21 mouse cellular contexts compared by ENCODE assay signal in the genomic region with DNA sequence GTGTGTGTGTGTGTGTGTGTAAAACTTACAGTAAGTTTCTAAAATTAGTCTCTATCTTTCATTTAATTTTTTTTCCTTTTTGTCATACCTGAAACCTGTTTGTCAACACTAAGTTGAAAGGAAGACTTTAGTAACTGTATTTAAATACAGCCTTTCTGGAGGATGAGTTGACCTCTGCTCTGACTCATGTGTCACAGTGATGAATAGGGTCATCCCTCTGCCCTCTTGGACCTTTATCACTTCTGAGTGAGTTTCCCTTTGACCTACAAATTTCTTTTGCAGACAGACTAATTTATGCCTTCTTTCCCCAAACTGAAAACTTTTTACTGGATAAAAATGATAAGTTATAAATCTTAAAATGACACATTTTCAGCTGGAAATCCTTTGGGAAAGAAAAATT.
DNase-seq lines count a peak whose midpoint lies in the region; ATAC-seq lines count a peak whose summit lies in the region.
"Had no signal": no experiment of that assay in that cellular context is flagged by ENCODE, and none has a peak within 500 bp of the region (broad histone marks: within the 10 kb centered on the region; RNA-seq: fewer than 3 reads in every experiment).

No protein-coding gene starts in this region.

- no peaks in the 10 kb centered on the region for H3K4me1 ChIP-seq in neural tube, embryonic 15.5 days
- 0 out of 2 replicates have a peak, but pooled peaks cover 6% of the 10 kb centered on the region for H3K4me1 ChIP-seq in midbrain, embryonic 13.5 days (replicated peaks)
- H3K4me1 ChIP-seq in intestine, embryonic 16.5 days (ENCODE audit: control insufficient read depth, insufficient read depth, low read length), result no peaks in the 10 kb centered on the region
- no peaks in the 10 kb centered on the region for H3K4me1 ChIP-seq in heart, embryonic 11.5 days (ENCODE audit: control insufficient read depth, insufficient read depth, low read length)
- H3K4me1 ChIP-seq: embryonic facial prominence, embryonic 10.5 days; heart, embryonic 12.5 days; hindbrain, embryonic 10.5 days; intestine, embryonic 15.5 days had no signal

- no peak overlapping the region for H3K4me2 ChIP-seq in neural tube, embryonic 15.5 days
- H3K4me2 ChIP-seq in midbrain, embryonic 13.5 days (replicated peaks), result no peak overlapping the region
- no peak overlapping the region for H3K4me2 ChIP-seq in intestine, embryonic 16.5 days (ENCODE audit: low read depth, low read length)
- H3K4me2 ChIP-seq in heart, embryonic 11.5 days, result no peak overlapping the region
- H3K4me2 ChIP-seq: forebrain, embryonic 13.5 days; heart, embryonic 12.5 days; hindbrain, embryonic 14.5 days; intestine, embryonic 15.5 days had no signal

- no peaks in the 10 kb centered on the region for H3K27me3 ChIP-seq in neural tube, embryonic 15.5 days (replicated peaks)
- no peaks in the 10 kb centered on the region for H3K27me3 ChIP-seq in midbrain, embryonic 13.5 days
- no peaks in the 10 kb centered on the region for H3K27me3 ChIP-seq in intestine, embryonic 16.5 days (replicated peaks; ENCODE audit: control insufficient read depth, insufficient read depth, low read length)
- no peaks in the 10 kb centered on the region for H3K27me3 ChIP-seq in heart, embryonic 11.5 days (ENCODE audit: control insufficient read depth, insufficient read depth, low read length)
- H3K27me3 ChIP-seq: forebrain, embryonic 13.5 days; heart, embryonic 12.5 days; intestine, embryonic 15.5 days had no signal

- no peaks in the 10 kb centered on the region for H3K36me3 ChIP-seq in neural tube, embryonic 15.5 days
- H3K36me3 ChIP-seq in midbrain, embryonic 13.5 days, result no peaks in the 10 kb centered on the region
- no peaks in the 10 kb centered on the region for H3K36me3 ChIP-seq in intestine, embryonic 16.5 days (ENCODE audit: control insufficient read depth, insufficient read depth, low read length)
- H3K36me3 ChIP-seq in heart, embryonic 11.5 days (ENCODE audit: control insufficient read depth, insufficient read depth, low read length), result no peaks in the 10 kb centered on the region
- H3K36me3 ChIP-seq: embryonic facial prominence, embryonic 10.5 days; G1E; heart, embryonic 12.5 days; hindbrain, embryonic 10.5 days; intestine, embryonic 15.5 days had no signal

- no peak overlapping the region for H3K9ac ChIP-seq in neural tube, embryonic 15.5 days (replicated peaks)
- no peak overlapping the region for H3K9ac ChIP-seq in midbrain, embryonic 13.5 days (replicated peaks)
- H3K9ac ChIP-seq in intestine, embryonic 16.5 days (ENCODE audit: low read depth, low read length), result no peak overlapping the region
- no peak overlapping the region for H3K9ac ChIP-seq in heart, embryonic 11.5 days (ENCODE audit: low read depth, low read length)
- H3K9ac ChIP-seq: forebrain, embryonic 13.5 days; forebrain, postnatal 0 days; heart, embryonic 12.5 days; hindbrain, embryonic 14.5 days; intestine, embryonic 15.5 days had no signal

- no peak overlapping the region for H3K27ac ChIP-seq in neural tube, embryonic 15.5 days (replicated peaks)
- no peak overlapping the region for H3K27ac ChIP-seq in midbrain, embryonic 13.5 days
- no peak overlapping the region for H3K27ac ChIP-seq in intestine, embryonic 16.5 days (ENCODE audit: low read length)
- H3K27ac ChIP-seq in heart, embryonic 11.5 days (ENCODE audit: low read depth, low read length), result no peak overlapping the region
- H3K27ac ChIP-seq: embryonic facial prominence, embryonic 10.5 days; forebrain, embryonic 13.5 days; heart, adult 2 months; hindbrain, embryonic 10.5 days; hindbrain, embryonic 14.5 days; intestine, embryonic 15.5 days had no signal

- ATAC-seq in neural tube, embryonic 15.5 days (ENCODE audit: low FRiP score), result no peak
- no peak for ATAC-seq in midbrain, embryonic 13.5 days
- no peak for ATAC-seq in intestine, embryonic 16.5 days
- ATAC-seq in heart, embryonic 11.5 days (replicated peaks; ENCODE audit: insufficient number of reproducible peaks, low FRiP score, low TSS enrichment), result no peak
- ATAC-seq: CD4-positive, CD25-positive, alpha-beta regulatory T cell, adult 4 months; forebrain, embryonic 13.5 days; forebrain, postnatal 0 days; intestine, embryonic 15.5 days had no signal

- peak; percentile 14 for DNase-seq in neural tube, embryonic 10.5 days (ENCODE audit: extremely low spot score, low spot score)
- peak; percentile 5 for DNase-seq in adrenal gland, postnatal 14 days
- DNase-seq in embryo, embryonic 11 days, result peak; percentile 38
- DNase-seq: B cell, adult 2 months; cerebellum, adult 2 months; cerebellum, postnatal 10 days; forebrain, postnatal 0 days; gastrocnemius, postnatal 14 days; heart, adult 2 months had no signal

- H3K9me3 ChIP-seq in neural tube, embryonic 15.5 days (replicated peaks), result no peaks in the 10 kb centered on the region
- H3K9me3 ChIP-seq in midbrain, embryonic 13.5 days, result no peaks in the 10 kb centered on the region
- no peaks in the 10 kb centered on the region for H3K9me3 ChIP-seq in intestine, embryonic 16.5 days (ENCODE audit: control insufficient read depth, low read length)
- no peaks in the 10 kb centered on the region for H3K9me3 ChIP-seq in heart, embryonic 11.5 days (replicated peaks; ENCODE audit: control insufficient read depth, low read length)
- H3K9me3 ChIP-seq: embryonic facial prominence, embryonic 10.5 days; forebrain, embryonic 13.5 days; G1E; heart, embryonic 12.5 days; hindbrain, embryonic 10.5 days; intestine, embryonic 15.5 days had no signal

- H3K4me3 ChIP-seq in neural tube, embryonic 15.5 days (replicated peaks), result no peak overlapping the region
- no peak overlapping the region for H3K4me3 ChIP-seq in midbrain, embryonic 13.5 days (replicated peaks)
- no peak overlapping the region for H3K4me3 ChIP-seq in intestine, embryonic 16.5 days (ENCODE audit: low read length)
- no peak overlapping the region for H3K4me3 ChIP-seq in heart, embryonic 11.5 days (ENCODE audit: low read depth, low read length)
- H3K4me3 ChIP-seq: embryonic facial prominence, embryonic 10.5 days; forebrain, embryonic 13.5 days; heart, adult 2 months; heart, embryonic 12.5 days; hindbrain, embryonic 10.5 days; intestine, embryonic 15.5 days had no signal
